Mouse (Mus musculus): ENCODE results near the gene Sipa1l1.
A peak's percentile ranks its signal among the peaks of the same experiment; 100 is the strongest.
"Not testable (repeated sequence)": the region's sequence is repeated elsewhere in the genome, so short reads cannot be mapped to it uniquely, and the experiment has no call there.

Sipa1l1 gene

DNA sequence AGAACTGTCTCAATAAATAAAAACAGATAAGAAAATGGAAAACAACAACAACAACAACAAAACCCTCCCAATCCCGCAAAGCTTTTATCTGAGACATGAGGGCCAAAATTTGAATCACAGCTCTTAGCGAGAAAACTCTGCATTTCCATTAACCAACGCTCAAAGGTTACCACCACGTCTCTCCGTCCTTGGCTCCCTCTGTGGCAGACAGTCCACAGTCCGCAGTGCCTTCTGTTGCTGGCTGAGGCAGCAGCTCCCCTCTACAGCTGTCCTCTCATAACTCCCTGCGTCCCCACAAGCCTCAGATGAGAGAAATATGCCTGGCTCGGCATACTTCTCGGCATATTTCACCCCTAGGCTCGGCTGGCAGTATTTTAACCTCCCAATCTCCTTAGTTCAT lies 306.9 kb downstream of the Sipa1l1 start:
- DNase-seq (ENCODE audit: low read depth, low spot score): no peak

- no peak for DNase-seq (ENCODE audit: low read depth, low spot score)
Measured at GRCm38 (mm10) chr12:82476580-82476979, 307.5 kb downstream of the Sipa1l1 start.

DNA sequence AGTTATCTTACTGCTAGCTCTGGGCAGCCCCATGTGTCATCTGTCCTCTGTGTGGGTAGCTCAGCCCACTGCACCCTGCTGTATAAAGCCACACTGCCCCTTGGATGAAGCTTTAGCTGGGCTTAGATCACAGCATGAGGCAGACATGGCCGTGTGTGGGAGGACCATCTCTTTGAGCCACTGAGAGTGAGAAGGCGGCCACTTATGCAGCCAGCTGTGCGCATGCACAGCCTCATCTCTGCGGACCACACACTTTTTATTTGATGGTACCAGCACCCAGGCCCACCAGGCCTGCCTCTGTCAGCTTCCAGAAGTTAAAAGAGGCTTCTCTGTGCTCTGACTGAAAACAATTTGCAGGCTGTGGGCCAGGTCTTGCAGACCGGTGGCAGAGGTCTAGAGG lies 308.7 kb downstream of the Sipa1l1 start:
- DNase-seq (ENCODE audit: low read depth, low spot score): no peak

DNA sequence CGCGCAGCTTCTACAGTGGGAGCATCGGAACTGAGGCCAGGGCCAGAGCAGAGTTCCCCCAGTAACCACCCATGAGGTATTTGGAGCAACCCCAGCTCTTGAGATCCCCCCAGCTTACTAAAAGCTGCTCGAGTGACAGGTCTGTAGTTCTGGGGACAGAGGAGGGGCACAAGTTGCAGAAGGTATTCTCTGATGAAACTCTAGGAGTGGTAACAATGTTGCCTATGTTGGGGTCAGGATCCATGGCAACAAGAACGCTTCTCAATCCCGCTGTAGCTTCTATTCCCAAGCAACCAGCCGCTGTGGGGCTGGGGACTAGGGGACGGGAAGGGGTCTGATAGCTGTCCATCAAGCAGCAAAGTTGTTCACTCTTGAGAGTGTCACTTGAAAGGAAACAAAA lies 309.1 kb downstream of the Sipa1l1 start:
- no peak for DNase-seq (ENCODE audit: low read depth, low spot score)

DNA sequence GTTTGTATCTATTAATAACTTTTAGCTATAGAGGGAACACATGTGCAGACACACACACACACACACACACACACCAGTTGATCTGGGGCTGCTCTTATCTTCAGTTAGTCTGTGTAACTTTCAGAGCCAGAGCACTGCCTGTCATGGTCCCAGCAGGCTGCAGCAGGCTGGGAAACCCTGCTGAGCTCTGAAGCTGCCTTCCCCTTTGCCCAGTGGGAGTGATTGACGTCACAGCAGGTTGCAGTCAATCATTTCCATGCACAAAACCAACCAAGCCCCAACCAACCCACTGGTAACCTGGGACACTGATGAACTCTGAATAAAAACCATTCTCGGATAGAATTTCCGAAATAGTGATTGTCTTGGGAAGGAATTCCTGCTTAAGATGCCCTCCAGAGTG lies 310.3 kb downstream of the Sipa1l1 start:
- no peak for DNase-seq (ENCODE audit: low read depth, low spot score)

- DNase-seq (ENCODE audit: low read depth, low spot score): not testable (repeated sequence)
Measured at GRCm38 (mm10) chr12:82480425-82480824, 311.3 kb downstream of the Sipa1l1 start.

DNA sequence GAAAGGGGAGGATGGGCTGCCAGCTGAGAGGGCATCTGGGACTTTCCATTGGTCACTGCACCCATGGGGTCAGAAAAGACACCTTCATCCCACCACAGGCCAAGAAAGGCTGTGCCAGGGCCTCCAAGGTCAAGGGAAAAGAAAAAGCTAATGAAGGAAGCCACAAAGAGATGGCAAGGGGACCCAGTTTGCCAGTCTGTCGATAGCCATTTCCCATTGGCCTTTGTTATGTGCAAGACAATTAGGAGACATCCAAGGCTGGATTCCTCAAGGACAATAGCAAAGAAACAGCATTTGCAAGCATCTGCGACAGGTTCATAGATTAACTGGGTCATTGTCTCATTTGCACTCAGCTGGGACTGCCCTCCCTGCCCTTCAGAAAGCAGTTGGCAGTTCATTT lies 316.3 kb downstream of the Sipa1l1 start:
- no peak for DNase-seq (ENCODE audit: low read depth, low spot score)

DNA sequence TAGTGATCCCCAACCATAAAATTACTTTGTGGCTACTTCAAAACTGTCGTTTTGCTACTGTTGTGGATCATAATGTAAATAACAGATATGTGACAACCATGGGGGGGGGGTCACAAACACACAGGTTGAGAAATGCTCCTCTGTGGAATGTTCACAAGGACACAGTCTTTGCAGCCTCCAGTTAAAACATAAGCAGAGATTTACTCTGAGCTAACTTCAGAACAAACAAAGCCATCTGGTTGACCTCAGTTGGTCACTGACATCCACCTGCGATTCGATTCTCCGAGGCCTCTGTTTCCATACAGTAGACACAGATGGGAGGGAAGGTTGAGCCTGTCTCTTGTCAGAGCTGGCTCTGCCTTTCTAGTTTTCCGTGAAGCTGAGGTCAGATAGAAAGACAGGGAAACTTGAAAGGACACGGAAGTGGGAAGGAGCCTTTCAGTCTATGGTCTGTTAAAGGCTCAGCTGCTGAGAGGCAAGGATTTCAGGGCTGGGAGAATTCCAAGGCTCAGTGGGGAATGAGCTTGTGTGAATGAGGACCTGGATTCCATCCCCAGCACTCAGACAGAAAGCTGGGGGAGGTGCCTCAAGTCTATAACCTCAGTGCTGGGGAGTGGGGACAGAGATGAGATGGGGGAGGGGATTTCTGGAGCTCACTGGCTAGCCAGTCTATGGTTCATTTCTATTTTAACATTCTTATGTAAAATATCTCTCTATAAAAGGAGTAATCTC lies 317.9 kb downstream of the Sipa1l1 start:
- no peak for DNase-seq (ENCODE audit: low read depth, low spot score)

GRCm38 (mm10) chr12:82489093-82489492 lies 320.0 kb downstream of the Sipa1l1 start:
- DNase-seq (ENCODE audit: low read depth, low spot score): peak; percentile 62

DNA sequence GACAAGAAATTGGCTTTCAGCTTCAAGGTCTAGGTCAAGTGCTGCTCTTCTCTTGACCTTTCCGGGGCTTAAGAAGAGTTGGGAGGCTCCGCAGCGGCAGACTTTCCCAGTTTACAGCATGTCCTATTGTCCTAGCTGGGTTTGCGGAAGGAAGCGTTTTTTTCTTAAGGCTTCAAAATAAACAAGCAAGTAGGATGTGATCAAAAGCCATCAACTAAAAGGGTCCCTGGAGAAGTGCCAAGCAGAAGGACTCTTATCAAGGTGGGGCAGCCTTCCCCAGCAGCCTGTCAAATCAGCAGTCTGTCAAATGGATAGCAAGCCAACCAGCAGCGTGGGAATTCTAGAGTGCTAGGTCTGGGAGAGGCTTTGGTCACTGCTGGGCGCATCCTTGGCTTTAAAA lies 320.5 kb downstream of the Sipa1l1 start:
- no peak for DNase-seq (ENCODE audit: low read depth, low spot score)

- DNase-seq (ENCODE audit: low read depth, low spot score): no peak
Measured at GRCm38 (mm10) chr12:82492456-82492855, 323.3 kb downstream of the Sipa1l1 start.

DNA sequence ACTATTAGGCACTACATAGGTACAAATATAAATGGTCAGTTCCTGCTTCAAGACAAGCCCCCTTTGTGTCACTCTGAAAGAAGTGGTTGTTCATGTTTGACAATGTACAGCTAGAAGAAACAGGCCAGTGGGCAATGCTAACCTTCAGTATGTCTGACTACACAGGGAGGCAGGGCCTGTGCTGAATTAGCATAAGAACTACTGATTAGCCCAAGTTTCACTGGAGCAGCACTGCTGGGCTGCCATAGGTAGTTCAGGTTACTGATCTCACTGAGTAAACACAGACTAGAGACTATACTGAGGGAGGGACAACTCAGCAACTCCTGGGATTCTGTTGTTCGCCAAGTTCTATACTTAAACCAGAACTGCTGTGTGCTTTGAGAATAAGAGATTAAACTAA lies 324.1 kb downstream of the Sipa1l1 start:
- DNase-seq (ENCODE audit: low read depth, low spot score): not testable (repeated sequence)

- DNase-seq (ENCODE audit: low read depth, low spot score): no peak
Measured at GRCm38 (mm10) chr12:82495936-82496335, 326.8 kb downstream of the Sipa1l1 start.

DNA sequence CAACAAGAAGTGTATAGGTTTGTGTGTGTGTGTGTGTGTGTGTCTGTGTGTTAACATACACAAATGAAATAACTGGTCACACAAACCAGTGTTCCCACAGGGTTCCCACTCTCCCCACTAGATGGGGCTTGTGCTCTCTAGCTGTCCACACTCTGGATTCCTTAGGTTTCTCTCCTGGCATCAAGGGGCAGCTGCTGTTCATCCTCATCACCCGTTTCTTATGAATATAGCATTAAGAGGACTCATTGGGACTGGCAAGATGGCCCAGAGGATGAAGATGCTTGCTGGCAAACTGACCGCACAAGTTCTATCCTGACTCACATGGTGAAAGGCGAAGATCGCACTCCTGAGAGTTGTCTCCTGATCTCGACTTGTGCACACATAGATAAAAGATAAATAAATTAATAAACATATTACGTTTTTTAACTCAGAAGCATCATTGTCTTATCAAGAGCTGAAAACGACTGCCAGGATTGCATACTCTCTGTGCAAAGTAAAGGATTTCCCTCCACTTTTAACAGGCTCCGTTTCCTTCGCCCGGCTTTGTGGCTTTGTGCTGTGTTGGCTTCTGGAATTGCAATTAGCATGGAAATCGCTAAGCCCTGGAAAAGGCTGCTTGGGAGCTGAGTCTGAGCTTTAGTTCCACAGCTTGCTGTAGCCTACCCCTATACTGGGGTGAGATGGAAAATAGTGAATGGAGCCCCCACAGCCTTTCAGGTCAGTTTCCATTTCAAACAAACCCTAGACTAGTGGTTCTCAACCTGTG lies 328.9 kb downstream of the Sipa1l1 start:
- DNase-seq (ENCODE audit: low read depth, low spot score): no peak

- no peak for DNase-seq (ENCODE audit: low read depth, low spot score)
Measured at GRCm38 (mm10) chr12:82498701-82499100, 329.6 kb downstream of the Sipa1l1 start.

DNA sequence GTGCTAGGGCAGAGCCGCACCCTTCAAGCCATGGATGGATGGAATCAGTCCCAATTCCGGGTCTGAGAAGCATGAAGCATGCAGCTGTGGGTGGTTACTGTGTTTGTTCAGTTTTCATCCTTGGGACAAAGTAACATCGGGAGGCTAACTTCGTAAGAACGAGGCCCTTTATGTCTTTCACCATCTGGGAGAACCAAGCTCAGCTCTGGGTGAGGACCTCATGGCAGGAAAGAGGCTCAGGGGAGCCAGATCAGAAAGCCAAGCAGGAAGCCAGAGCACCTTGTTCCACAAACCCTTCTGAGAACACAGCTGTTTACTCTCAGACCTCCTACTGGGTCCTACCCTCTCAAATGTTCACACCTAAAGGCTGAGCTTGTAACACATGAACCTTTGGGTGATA lies 330.6 kb downstream of the Sipa1l1 start:
- no peak for DNase-seq (ENCODE audit: low read depth, low spot score)

All from CD4-positive helper T cell, adult 2 months (primary cell).